Mouse (Mus musculus): Measurements from ENCODE around the gene Gpr75. TPM values are rescaled to one million over a fixed set of nuclear protein-coding genes. Genes with fewer than 3 reads are reported as not detected.
A peak's percentile ranks its signal among the peaks of the same experiment; 100 is the strongest.

Gpr75 gene
- total RNA-seq (2015) (not detected in 2 replicates), total RNA-seq (2017) (not detected in 2 replicates)

GRCm38 (mm10) chr11:30885171-30885871 lies at the start of gene Gpr75, which contains the start of gene Asb3:
Gene Gpr75 (plus strand): TSS chr11:30885358.
Gene Asb3 (plus strand): TSS chr11:30885416.
- peak; percentile 27; the same call in 1 of the 2 replicates for ATAC-seq (ENCODE audit: poor library complexity, severe bottlenecking)

- no peak for ATAC-seq (ENCODE audit: poor library complexity, severe bottlenecking)
Measured at GRCm38 (mm10) chr11:30838793-30839192, 46.4 kb upstream of the Gpr75 start.

GRCm38 (mm10) chr11:30844355-30844754 lies 40.8 kb upstream of the Gpr75 start:
- no peak for ATAC-seq (ENCODE audit: poor library complexity, severe bottlenecking)

GRCm38 (mm10) chr11:30872425-30872824 lies 12.7 kb upstream of the Gpr75 start:
- no peak for ATAC-seq (ENCODE audit: poor library complexity, severe bottlenecking)

- ATAC-seq (ENCODE audit: poor library complexity, severe bottlenecking): no peak
Measured at GRCm38 (mm10) chr11:30888153-30888552, 3.0 kb downstream of the Gpr75 start.

GRCm38 (mm10) chr11:30896201-30896600 lies 11.0 kb downstream of the Gpr75 start:
- ATAC-seq (ENCODE audit: poor library complexity, severe bottlenecking): no peak

GRCm38 (mm10) chr11:30899312-30899711 lies 14.2 kb downstream of the Gpr75 start:
- no peak for ATAC-seq (ENCODE audit: poor library complexity, severe bottlenecking)

- ATAC-seq (ENCODE audit: poor library complexity, severe bottlenecking): no peak
Measured at GRCm38 (mm10) chr11:30912311-30912710, 27.2 kb downstream of the Gpr75 start.

- ATAC-seq (ENCODE audit: poor library complexity, severe bottlenecking): no peak
Measured at GRCm38 (mm10) chr11:30920641-30921040, 35.5 kb downstream of the Gpr75 start.

- ATAC-seq (ENCODE audit: poor library complexity, severe bottlenecking): no peak
Measured at GRCm38 (mm10) chr11:30923283-30923682, 38.1 kb downstream of the Gpr75 start.

- ATAC-seq (ENCODE audit: poor library complexity, severe bottlenecking): no peak
Measured at GRCm38 (mm10) chr11:30928079-30928478, 42.9 kb downstream of the Gpr75 start.

- ATAC-seq (ENCODE audit: poor library complexity, severe bottlenecking): no peak
Measured at GRCm38 (mm10) chr11:30928498-30928897, 43.3 kb downstream of the Gpr75 start.

Other genes with a start within 250 kb of the Gpr75 start
- gene Acyp2, start 235.8 kb upstream of the Gpr75 start, total RNA-seq (2015): 0.59 and 1.9 TPM in 2 replicates
- 1.6 and 2.6 TPM in 2 replicates for gene Acyp2, start 235.8 kb upstream of the Gpr75 start, total RNA-seq (2017)
- 51.9 and 60.5 TPM in 2 replicates for gene Psme4, start 113.6 kb upstream of the Gpr75 start, total RNA-seq (2015)
- gene Psme4, start 113.6 kb upstream of the Gpr75 start, total RNA-seq (2017): 52.5 and 54.8 TPM in 2 replicates
- gene Asb3, start 58 bp downstream of the Gpr75 start, total RNA-seq (2015): 14.5 and 16.8 TPM in 2 replicates
- gene Asb3, start 58 bp downstream of the Gpr75 start, total RNA-seq (2017): 11.3 and 19.1 TPM in 2 replicates
- gene Erlec1, start 69.0 kb downstream of the Gpr75 start, total RNA-seq (2015): 36.9 and 37.6 TPM in 2 replicates
- 19.6 and 29.1 TPM in 2 replicates for gene Erlec1, start 69.0 kb downstream of the Gpr75 start, total RNA-seq (2017)
- gene Chac2, start 101.0 kb downstream of the Gpr75 start, total RNA-seq (2015): 6.4 and 8.0 TPM in 2 replicates
- gene Chac2, start 101.0 kb downstream of the Gpr75 start, total RNA-seq (2017): 22.8 and 25.3 TPM in 2 replicates

Measured in megakaryocyte, adult 5-6 weeks (primary cell).